Mouse (Mus musculus): Measurements from ENCODE around the gene Btbd11. TPM values are rescaled to one million over a fixed set of nuclear protein-coding genes. Genes with fewer than 3 reads are reported as not detected.
A peak's percentile ranks its signal among the peaks of the same experiment; 100 is the strongest.

Gene Btbd11
- polyA plus RNA-seq, 1 experiment from 2014 or later = 1.6 TPM

- peaks cover 3% of the 10 kb centered on the region; the same call in 1 of the 2 replicates for H3K4me1 ChIP-seq (replicated peaks)
- no peaks in the 10 kb centered on the region for H3K36me3 ChIP-seq
- H3K9me3 ChIP-seq = no peaks in the 10 kb centered on the region
- 61% methylated on average over 4 of the region's 4 CpGs for WGBS
- peak overlapping the region; percentile 93; the same call in 1 of the 2 replicates for H3K4me2 ChIP-seq (replicated peaks)
- ATAC-seq = no peak
- H3K4me3 ChIP-seq (replicated peaks) = no peak overlapping the region; the same call in 1 of the 2 replicates
- no peak overlapping the region for H3K27ac ChIP-seq
- no peaks in the 10 kb centered on the region for H3K27me3 ChIP-seq (replicated peaks)
- H3K9ac ChIP-seq = no peak overlapping the region
Observed at GRCm38 (mm10) chr10:85625170-85625686, 238.6 kb downstream of the Btbd11 start.

DNA sequence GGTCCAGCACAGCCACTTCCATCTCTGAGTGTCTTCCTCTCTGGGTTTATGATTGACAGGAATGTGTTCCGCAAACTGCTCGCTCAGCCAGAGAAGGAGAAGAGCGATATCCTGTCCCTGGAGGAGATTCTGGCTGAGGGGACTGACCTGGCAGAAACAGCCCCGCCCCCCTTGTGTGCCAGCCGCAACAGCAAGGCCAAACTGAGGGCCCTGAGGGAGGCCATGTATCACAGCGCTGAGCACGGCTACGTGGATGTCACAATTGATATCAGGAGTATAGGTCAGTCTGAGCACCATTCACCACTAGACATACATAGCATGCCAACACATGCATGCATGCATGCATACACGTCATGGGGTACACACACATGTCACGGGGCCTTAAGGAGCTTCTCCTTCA lies 245.4 kb downstream of the Btbd11 start:
- no peak overlapping the region for H3K9ac ChIP-seq
- no peak overlapping the region for H3K4me3 ChIP-seq (replicated peaks)
- H3K27me3 ChIP-seq (replicated peaks) = no peaks in the 10 kb centered on the region
- H3K4me1 ChIP-seq (replicated peaks) = no peaks in the 10 kb centered on the region
- H3K9me3 ChIP-seq = no peaks in the 10 kb centered on the region
- H3K27ac ChIP-seq = no peak overlapping the region
- no peak overlapping the region for H3K4me2 ChIP-seq (replicated peaks)
- 83% methylated on average over 10 of the region's 10 CpGs for WGBS
- ATAC-seq = no peak
- H3K36me3 ChIP-seq = no peaks in the 10 kb centered on the region

DNA sequence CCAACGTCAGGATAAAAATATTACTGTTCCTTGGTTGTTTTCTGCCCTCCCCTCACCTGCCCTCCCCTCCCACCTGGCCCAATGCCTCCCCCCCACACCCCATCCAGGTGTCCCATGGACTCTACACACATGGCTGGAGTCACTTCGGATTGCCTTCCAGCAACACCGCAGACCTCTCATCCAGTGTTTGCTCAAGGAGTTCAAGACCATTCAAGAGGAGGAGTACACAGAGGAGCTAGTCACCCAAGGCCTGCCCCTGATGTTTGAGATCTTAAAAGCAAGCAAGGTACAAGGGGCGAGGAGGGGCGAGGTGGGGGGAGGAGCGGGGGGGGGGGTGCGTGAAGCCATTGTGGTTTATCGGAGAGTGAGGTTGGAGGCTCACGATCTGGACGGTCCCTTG lies 247.0 kb downstream of the Btbd11 start:
- Histone ChIP-seq H3K27ac (no peak overlapping the region), H3K27me3 (replicated peaks) (no peaks in the 10 kb centered on the region), H3K4me3 (replicated peaks) (no peak overlapping the region), H3K36me3 (no peaks in the 10 kb centered on the region), H3K9ac (no peak overlapping the region), H3K4me1 (replicated peaks) (no peaks in the 10 kb centered on the region), H3K4me2 (replicated peaks) (no peak overlapping the region), H3K9me3 (no peaks in the 10 kb centered on the region)
- 85% methylated on average over 10 of the region's 10 CpGs for WGBS
- ATAC-seq = no peak

DNA sequence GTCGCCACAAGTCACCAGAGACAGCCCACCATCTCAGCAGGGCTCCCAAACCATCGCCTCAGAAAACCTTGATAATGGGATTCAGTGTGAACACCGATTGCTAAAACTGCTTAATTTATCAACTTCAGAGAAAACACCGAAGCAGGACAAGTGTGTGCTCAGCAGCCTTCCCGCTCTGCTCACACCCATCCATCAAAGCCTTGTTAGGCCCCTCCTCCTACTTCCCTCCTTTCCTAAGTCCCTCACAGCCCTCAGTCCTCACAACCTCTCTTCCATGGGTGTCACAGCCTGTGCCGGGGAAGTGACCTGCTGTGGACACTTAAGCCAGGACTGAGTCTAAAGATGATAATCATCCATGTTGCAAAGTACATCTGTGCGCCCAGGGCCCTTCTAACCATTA lies 251.0 kb downstream of the Btbd11 start:
- no peak overlapping the region for H3K4me2 ChIP-seq (replicated peaks)
- no peak overlapping the region for H3K9ac ChIP-seq
- ATAC-seq = no peak
- no peak overlapping the region for H3K4me3 ChIP-seq (replicated peaks)
- no peaks in the 10 kb centered on the region for H3K36me3 ChIP-seq
- no peaks in the 10 kb centered on the region for H3K27me3 ChIP-seq (replicated peaks)
- H3K9me3 ChIP-seq = no peaks in the 10 kb centered on the region
- WGBS = 44% methylated on average over 7 of the region's 7 CpGs
- no peaks in the 10 kb centered on the region for H3K4me1 ChIP-seq (replicated peaks)
- H3K27ac ChIP-seq = no peak overlapping the region

- no peak for ATAC-seq
- Histone ChIP-seq H3K4me3 (replicated peaks) (no peak overlapping the region), H3K4me1 (replicated peaks) (no peaks in the 10 kb centered on the region), H3K27me3 (replicated peaks) (no peaks in the 10 kb centered on the region), H3K36me3 (no peaks in the 10 kb centered on the region), H3K9me3 (no peaks in the 10 kb centered on the region), H3K9ac (no peak overlapping the region), H3K4me2 (replicated peaks) (no peak overlapping the region), H3K27ac (no peak overlapping the region)
- WGBS = 84% methylated on average over 5 of the region's 5 CpGs
Observed at GRCm38 (mm10) chr10:85638141-85638540, 251.5 kb downstream of the Btbd11 start.

GRCm38 (mm10) chr10:85639581-85639980 lies 253.0 kb downstream of the Btbd11 start:
- H3K4me1 ChIP-seq (replicated peaks) = no peaks in the 10 kb centered on the region
- H3K4me3 ChIP-seq (replicated peaks) = no peak overlapping the region
- no peak overlapping the region for H3K9ac ChIP-seq
- no peak overlapping the region for H3K4me2 ChIP-seq (replicated peaks)
- H3K9me3 ChIP-seq = no peaks in the 10 kb centered on the region
- WGBS = 84% methylated on average over 7 of the region's 7 CpGs
- no peak for ATAC-seq
- no peak overlapping the region for H3K27ac ChIP-seq
- no peaks in the 10 kb centered on the region for H3K36me3 ChIP-seq
- no peaks in the 10 kb centered on the region for H3K27me3 ChIP-seq (replicated peaks)

GRCm38 (mm10) chr10:85640408-85640807 lies 253.8 kb downstream of the Btbd11 start:
- WGBS = 73% methylated on average over 8 of the region's 8 CpGs

DNA sequence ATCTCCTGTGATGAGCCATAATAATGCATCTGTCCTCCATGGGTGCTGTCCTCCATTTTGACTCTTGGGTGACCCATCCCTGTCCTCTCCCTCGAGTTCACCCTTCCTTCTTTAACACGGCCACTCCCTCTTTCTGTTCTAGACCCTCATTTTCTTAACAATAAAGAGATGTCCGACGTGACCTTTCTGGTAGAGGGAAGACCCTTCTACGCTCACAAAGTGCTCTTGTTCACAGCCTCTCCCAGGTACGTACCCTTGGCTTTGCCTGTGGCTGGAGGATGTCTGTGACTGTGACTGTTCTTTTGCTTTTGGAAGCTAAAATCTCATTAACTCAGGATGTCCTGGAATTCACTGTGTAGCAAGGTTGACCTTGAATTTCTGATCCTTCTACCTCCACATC lies 258.7 kb downstream of the Btbd11 start:
- Histone ChIP-seq H3K27ac (no peak overlapping the region), H3K9ac (no peak overlapping the region)

More at GRCm38 (mm10) chr10:85640408-85640807, 253.8 kb downstream of the Btbd11 start:
- Histone ChIP-seq H3K9me3 (no peaks in the 10 kb centered on the region), H3K27ac (no peak overlapping the region), H3K4me1 (replicated peaks) (no peaks in the 10 kb centered on the region), H3K27me3 (replicated peaks) (no peaks in the 10 kb centered on the region), H3K36me3 (no peaks in the 10 kb centered on the region), H3K9ac (no peak overlapping the region), H3K4me2 (replicated peaks) (no peak overlapping the region), H3K4me3 (replicated peaks) (no peak overlapping the region)
- no peak for ATAC-seq

DNA sequence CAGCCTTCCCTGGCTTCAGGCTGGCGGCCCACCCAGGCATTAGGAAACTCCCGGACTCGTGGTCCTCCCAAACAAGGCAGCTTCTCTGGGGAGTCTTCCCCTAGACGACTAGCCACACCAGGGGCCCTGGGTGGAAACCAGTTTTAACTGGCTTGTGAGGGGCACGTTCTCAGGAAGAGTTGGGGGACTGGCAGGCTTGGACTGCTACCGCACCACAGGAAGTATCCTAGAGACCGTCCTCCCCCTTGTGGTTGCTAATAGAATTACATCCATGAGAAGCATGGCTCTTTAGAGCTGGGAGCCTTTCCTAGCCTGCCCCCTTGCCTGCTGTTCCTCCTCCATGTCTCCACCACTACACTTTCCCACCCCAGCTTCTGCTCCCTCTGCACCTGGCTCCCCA lies 265.1 kb downstream of the Btbd11 start:
- Histone ChIP-seq H3K4me2 (replicated peaks) (no peak overlapping the region; the same call in 1 of the 2 replicates), H3K27ac (no peak overlapping the region), H3K9ac (no peak overlapping the region), H3K4me3 (replicated peaks) (no peak overlapping the region), H3K36me3 (no peaks in the 10 kb centered on the region), H3K4me1 (replicated peaks) (0 out of 2 replicates have a peak, but pooled peaks cover 4% of the 10 kb centered on the region), H3K9me3 (no peaks in the 10 kb centered on the region), H3K27me3 (replicated peaks) (no peaks in the 10 kb centered on the region)
- 31% methylated on average over 7 of the region's 7 CpGs for WGBS
- peak; percentile 71 for ATAC-seq

More for the DNA sequence above, 258.7 kb downstream of the Btbd11 start:
- 83% methylated on average over 6 of the region's 6 CpGs for WGBS
- Histone ChIP-seq H3K4me1 (replicated peaks) (no peaks in the 10 kb centered on the region), H3K4me3 (replicated peaks) (no peak overlapping the region), H3K9me3 (no peaks in the 10 kb centered on the region), H3K36me3 (no peaks in the 10 kb centered on the region), H3K4me2 (replicated peaks) (no peak overlapping the region), H3K27me3 (replicated peaks) (no peaks in the 10 kb centered on the region)
- ATAC-seq = no peak

DNA sequence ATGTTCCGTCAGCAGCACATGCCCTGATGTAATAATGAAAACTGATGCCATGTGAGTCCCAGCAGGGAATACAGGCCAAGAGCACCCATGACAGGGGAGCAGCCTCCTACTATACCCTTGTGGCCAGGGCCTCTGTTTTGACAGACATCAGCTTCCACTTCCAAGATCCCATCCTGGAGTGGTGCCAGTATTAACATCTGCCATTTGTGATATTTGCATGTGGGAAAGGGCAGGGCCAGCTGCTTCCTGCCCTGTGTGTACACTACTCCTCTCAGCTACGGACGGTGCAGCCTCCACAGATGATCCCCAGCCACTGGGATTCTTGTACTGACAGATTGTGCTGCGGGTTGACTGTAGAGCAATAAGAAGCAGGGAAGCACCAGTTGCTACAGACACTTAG lies 269.3 kb downstream of the Btbd11 start:
- H3K4me1 ChIP-seq (replicated peaks) = 0 out of 2 replicates have a peak, but pooled peaks cover 4% of the 10 kb centered on the region
- no peaks in the 10 kb centered on the region for H3K36me3 ChIP-seq
- no peak overlapping the region for H3K9ac ChIP-seq
- WGBS = 27% methylated on average over 4 of the region's 4 CpGs
- H3K27ac ChIP-seq = no peak overlapping the region
- H3K27me3 ChIP-seq (replicated peaks) = no peaks in the 10 kb centered on the region
- ATAC-seq = peak; percentile 58
- H3K4me2 ChIP-seq (replicated peaks) = no peak overlapping the region
- no peaks in the 10 kb centered on the region for H3K9me3 ChIP-seq
- H3K4me3 ChIP-seq (replicated peaks) = no peak overlapping the region

DNA sequence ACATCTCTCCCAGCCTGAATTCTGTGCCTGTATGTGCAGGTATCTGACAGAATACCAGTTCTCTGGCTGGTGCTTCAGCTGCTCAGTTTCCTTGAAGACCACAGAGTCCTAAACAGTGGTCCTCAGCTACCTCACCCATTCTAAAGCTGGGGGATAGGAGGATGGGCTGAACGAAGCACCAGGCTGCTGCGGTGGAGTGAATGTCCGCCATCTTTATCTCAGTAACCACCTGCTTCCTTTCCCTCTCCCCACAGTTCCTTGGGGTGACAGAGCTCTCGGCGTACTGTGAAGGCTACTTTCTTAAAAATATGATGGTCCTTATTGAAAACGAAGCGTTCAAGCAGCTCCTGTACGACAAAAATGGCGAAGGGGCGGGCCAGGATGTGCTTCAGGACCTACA lies 271.3 kb downstream of the Btbd11 start:
- Histone ChIP-seq H3K4me3 (replicated peaks) (no peak overlapping the region), H3K4me1 (replicated peaks) (0 out of 2 replicates have a peak, but pooled peaks cover 4% of the 10 kb centered on the region), H3K27me3 (replicated peaks) (no peaks in the 10 kb centered on the region), H3K36me3 (no peaks in the 10 kb centered on the region), H3K4me2 (replicated peaks) (no peak overlapping the region), H3K9me3 (no peaks in the 10 kb centered on the region), H3K27ac (no peak overlapping the region), H3K9ac (no peak overlapping the region)
- WGBS = 90% methylated on average over 10 of the region's 10 CpGs
- ATAC-seq = no peak

DNA sequence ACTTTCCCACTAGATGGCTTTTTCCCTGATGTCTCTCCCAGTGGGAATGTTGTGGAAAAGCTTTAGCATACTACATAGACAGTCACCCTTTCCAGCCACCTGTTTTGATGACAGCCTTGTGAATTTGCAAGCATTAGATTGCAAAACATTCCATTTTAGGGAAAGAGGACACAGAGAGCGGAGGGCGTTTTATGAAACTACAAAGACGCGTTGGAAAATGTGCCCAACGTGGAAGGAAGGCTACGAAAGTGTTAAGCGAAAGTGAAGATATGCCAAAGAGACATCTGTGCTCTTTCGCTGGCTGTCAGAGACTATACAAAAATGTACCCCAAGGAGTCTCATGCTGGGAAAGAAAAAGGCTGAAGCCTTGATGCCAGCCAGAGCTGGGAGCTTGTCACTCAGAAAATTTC lies 286.9 kb downstream of the Btbd11 start:
- no peak overlapping the region for H3K27ac ChIP-seq
- no peak overlapping the region for H3K9ac ChIP-seq
- H3K4me3 ChIP-seq (replicated peaks) = no peak overlapping the region
- H3K4me1 ChIP-seq (replicated peaks) = no peaks in the 10 kb centered on the region
- H3K27me3 ChIP-seq (replicated peaks) = no peaks in the 10 kb centered on the region
- ATAC-seq = no peak
- H3K4me2 ChIP-seq (replicated peaks) = no peak overlapping the region
- no peaks in the 10 kb centered on the region for H3K36me3 ChIP-seq
- no peaks in the 10 kb centered on the region for H3K9me3 ChIP-seq
- 87% methylated on average over 8 of the region's 8 CpGs for WGBS

- 21% methylated on average over 4 of the region's 4 CpGs for WGBS
- Histone ChIP-seq H3K4me3 (replicated peaks) (no peak overlapping the region), H3K27ac (no peak overlapping the region), H3K9ac (no peak overlapping the region), H3K27me3 (replicated peaks) (no peaks in the 10 kb centered on the region), H3K4me1 (replicated peaks) (no peaks in the 10 kb centered on the region), H3K36me3 (no peaks in the 10 kb centered on the region), H3K9me3 (no peaks in the 10 kb centered on the region), H3K4me2 (replicated peaks) (no peak overlapping the region)
- ATAC-seq = no peak
Observed at GRCm38 (mm10) chr10:85678635-85679034, 292.0 kb downstream of the Btbd11 start.
